Mouse (Mus musculus): ENCODE measurements at regions not wholly inside any gene's neighbourhood (a gene's known extent, or its start where the extent isn't known, plus 50 kb on each side); places are given as distances from the start of the nearest gene placed in this dataset.

GRCm38 (mm10) chr16:84318091-84318490, 196.8 kb upstream of the A730009L09Rik start:
- Histone ChIP-seq H3K36me3 (ENCODE audit: control insufficient read depth, insufficient read depth, low read length, poor library complexity, severe bottlenecking) (no peaks in the 10 kb centered on the region), H3K4me3 (ENCODE audit: insufficient read depth in 1 of 2, low read depth in 1 of 2, low read length in 2 of 2, poor library complexity in 1 of 2, severe bottlenecking in 1 of 2) (no peak overlapping the region), H3K27ac (ENCODE audit: insufficient read depth, low read depth, low read length, poor library complexity, severe bottlenecking) (no peak overlapping the region), H3K4me1 (ENCODE audit: control insufficient read depth in 2 of 2, insufficient read depth in 2 of 2, low read length in 2 of 2, poor library complexity in 1 of 2) (no peaks in the 10 kb centered on the region), H3K9me3 (ENCODE audit: control insufficient read depth, insufficient read depth, low read depth, low read length) (no peaks in the 10 kb centered on the region), H3K9ac (ENCODE audit: insufficient read depth, low read depth, low read length, poor library complexity, severe bottlenecking) (no peak overlapping the region)
- no peak for DNase-seq (ENCODE audit: low read depth, low spot score)
- in situ Hi-C loops (cut with MboI; ENCODE audit: low sequenced_read_pairs in 2 of 2, unreplicated experiment in 2 of 2): no loop called here
- TF ChIP-seq ZNF384 (IDR thresholded peaks at IDR 0.05; ENCODE audit: low read depth, low read length) (no peak), ZC3H11A (IDR thresholded peaks at IDR 0.05; ENCODE audit: borderline replicate concordance, low read depth, low read length) (no peak), HCFC1 (IDR thresholded peaks at IDR 0.05; ENCODE audit: borderline replicate concordance, insufficient read depth, low read length) (no peak), CHD2 (IDR thresholded peaks at IDR 0.05; ENCODE audit: low read depth, low read length) (no peak), MAFK (IDR thresholded peaks at IDR 0.05; ENCODE audit: insufficient read depth, low read depth, low read length) (no peak)

GRCm38 (mm10) chr16:84321569-84321968, 193.4 kb upstream of the A730009L09Rik start:
- no peaks in the 10 kb centered on the region for H3K36me3 ChIP-seq (ENCODE audit: control insufficient read depth, insufficient read depth, low read length, poor library complexity, severe bottlenecking)
- TF ChIP-seq CHD2 (IDR thresholded peaks at IDR 0.05; ENCODE audit: low read depth, low read length) (no peak), HCFC1 (IDR thresholded peaks at IDR 0.05; ENCODE audit: borderline replicate concordance, insufficient read depth, low read length) (no peak), MAFK (IDR thresholded peaks at IDR 0.05; ENCODE audit: insufficient read depth, low read depth, low read length) (no peak)
- no peak overlapping the region for H3K9ac ChIP-seq (ENCODE audit: insufficient read depth, low read depth, low read length, poor library complexity, severe bottlenecking)
- DNase-seq (ENCODE audit: low read depth, low spot score): no peak
- no peak overlapping the region for H3K27ac ChIP-seq (ENCODE audit: insufficient read depth, low read depth, low read length, poor library complexity, severe bottlenecking)
- in situ Hi-C loops (cut with MboI; ENCODE audit: low sequenced_read_pairs in 2 of 2, unreplicated experiment in 2 of 2): no loop called here
- H3K9me3 ChIP-seq (ENCODE audit: control insufficient read depth, insufficient read depth, low read depth, low read length): no peaks in the 10 kb centered on the region
- no peak overlapping the region for H3K4me3 ChIP-seq (ENCODE audit: insufficient read depth in 1 of 2, low read depth in 1 of 2, low read length in 2 of 2, poor library complexity in 1 of 2, severe bottlenecking in 1 of 2)
- no peaks in the 10 kb centered on the region for H3K4me1 ChIP-seq (ENCODE audit: control insufficient read depth in 2 of 2, insufficient read depth in 2 of 2, low read length in 2 of 2, poor library complexity in 1 of 2)

GRCm38 (mm10) chr16:84330293-84330692, 184.6 kb upstream of the A730009L09Rik start:
- Histone ChIP-seq H3K36me3 (ENCODE audit: control insufficient read depth, insufficient read depth, low read length, poor library complexity, severe bottlenecking) (no peaks in the 10 kb centered on the region), H3K9me3 (ENCODE audit: control insufficient read depth, insufficient read depth, low read depth, low read length) (no peaks in the 10 kb centered on the region), H3K9ac (ENCODE audit: insufficient read depth, low read depth, low read length, poor library complexity, severe bottlenecking) (no peak overlapping the region), H3K4me1 (ENCODE audit: control insufficient read depth in 2 of 2, insufficient read depth in 2 of 2, low read length in 2 of 2, poor library complexity in 1 of 2) (no peaks in the 10 kb centered on the region), H3K4me3 (ENCODE audit: insufficient read depth in 1 of 2, low read depth in 1 of 2, low read length in 2 of 2, poor library complexity in 1 of 2, severe bottlenecking in 1 of 2) (no peak overlapping the region), H3K27ac (ENCODE audit: insufficient read depth, low read depth, low read length, poor library complexity, severe bottlenecking) (no peak overlapping the region)
- DNase-seq (ENCODE audit: low read depth, low spot score): no peak
- in situ Hi-C loops (cut with MboI; ENCODE audit: low sequenced_read_pairs in 2 of 2, unreplicated experiment in 2 of 2): no loop called here
- no peak for TF ChIP-seq CHD2 (IDR thresholded peaks at IDR 0.05; ENCODE audit: low read depth, low read length)

DNA sequence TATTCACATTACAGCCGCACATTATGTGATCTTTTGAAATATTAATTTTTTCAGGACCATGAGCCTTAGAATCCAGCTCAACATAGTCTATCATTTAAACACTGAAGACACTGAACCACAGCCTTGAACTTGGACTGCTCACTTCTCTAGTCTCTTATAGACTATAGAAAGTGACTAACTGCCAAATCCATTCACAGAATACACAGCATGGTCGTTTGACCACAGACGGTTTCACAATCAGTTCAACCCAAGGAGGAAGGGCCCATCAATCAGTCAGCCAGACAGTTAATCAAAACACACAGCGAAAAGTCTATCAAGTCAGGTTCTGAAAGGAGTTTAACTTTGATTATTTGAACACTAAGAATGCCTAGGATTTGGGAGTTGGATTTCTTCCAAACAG, 168.8 kb upstream of the A730009L09Rik start:
- H3K4me3 ChIP-seq (ENCODE audit: insufficient read depth in 1 of 2, low read depth in 1 of 2, low read length in 2 of 2, poor library complexity in 1 of 2, severe bottlenecking in 1 of 2): no peak overlapping the region
- in situ Hi-C loops (cut with MboI; ENCODE audit: low sequenced_read_pairs in 2 of 2, unreplicated experiment in 2 of 2): no loop called here
- TF ChIP-seq ZC3H11A (IDR thresholded peaks at IDR 0.05; ENCODE audit: borderline replicate concordance, low read depth, low read length) (no peak), HCFC1 (IDR thresholded peaks at IDR 0.05; ENCODE audit: borderline replicate concordance, insufficient read depth, low read length) (no peak), CHD2 (IDR thresholded peaks at IDR 0.05; ENCODE audit: low read depth, low read length) (no peak), ZNF384 (IDR thresholded peaks at IDR 0.05; ENCODE audit: low read depth, low read length) (no peak), MAFK (IDR thresholded peaks at IDR 0.05; ENCODE audit: insufficient read depth, low read depth, low read length) (no peak)

DNA sequence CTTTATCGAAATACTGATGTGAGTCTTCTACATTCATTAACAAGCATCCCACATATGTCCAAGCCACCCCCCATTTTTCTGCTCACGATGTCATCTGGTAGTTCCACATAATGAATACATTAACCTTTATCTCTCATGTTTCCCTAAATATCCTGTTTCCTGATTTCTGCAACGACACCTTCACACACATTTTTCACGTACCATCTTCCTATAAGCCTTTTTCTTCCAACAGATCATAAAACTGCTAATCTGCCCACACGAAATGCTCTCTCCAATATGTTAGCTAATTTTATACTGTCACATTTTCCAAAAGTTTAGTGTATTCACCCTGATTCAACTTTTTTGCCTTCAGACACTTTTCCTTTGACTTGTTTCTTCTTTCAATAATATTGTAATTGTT, 159.8 kb upstream of the A730009L09Rik start:
- Histone ChIP-seq H3K4me1 (ENCODE audit: control insufficient read depth in 2 of 2, insufficient read depth in 2 of 2, low read length in 2 of 2, poor library complexity in 1 of 2) (no peaks in the 10 kb centered on the region), H3K4me3 (ENCODE audit: insufficient read depth in 1 of 2, low read depth in 1 of 2, low read length in 2 of 2, poor library complexity in 1 of 2, severe bottlenecking in 1 of 2) (no peak overlapping the region), H3K36me3 (ENCODE audit: control insufficient read depth, insufficient read depth, low read length, poor library complexity, severe bottlenecking) (no peaks in the 10 kb centered on the region), H3K9ac (ENCODE audit: insufficient read depth, low read depth, low read length, poor library complexity, severe bottlenecking) (no peak overlapping the region), H3K27ac (ENCODE audit: insufficient read depth, low read depth, low read length, poor library complexity, severe bottlenecking) (no peak overlapping the region), H3K9me3 (ENCODE audit: control insufficient read depth, insufficient read depth, low read depth, low read length) (no peaks in the 10 kb centered on the region)
- DNase-seq (ENCODE audit: low read depth, low spot score): no peak
- in situ Hi-C loops (cut with MboI; ENCODE audit: low sequenced_read_pairs in 2 of 2, unreplicated experiment in 2 of 2): no loop called here
- TF ChIP-seq MAFK (IDR thresholded peaks at IDR 0.05; ENCODE audit: insufficient read depth, low read depth, low read length) (no peak), ZC3H11A (IDR thresholded peaks at IDR 0.05; ENCODE audit: borderline replicate concordance, low read depth, low read length) (no peak), CHD2 (IDR thresholded peaks at IDR 0.05; ENCODE audit: low read depth, low read length) (no peak), HCFC1 (IDR thresholded peaks at IDR 0.05; ENCODE audit: borderline replicate concordance, insufficient read depth, low read length) (no peak)

More for the DNA sequence above, 168.8 kb upstream of the A730009L09Rik start:
- Histone ChIP-seq H3K4me1 (ENCODE audit: control insufficient read depth in 2 of 2, insufficient read depth in 2 of 2, low read length in 2 of 2, poor library complexity in 1 of 2) (no peaks in the 10 kb centered on the region), H3K27ac (ENCODE audit: insufficient read depth, low read depth, low read length, poor library complexity, severe bottlenecking) (no peak overlapping the region), H3K9me3 (ENCODE audit: control insufficient read depth, insufficient read depth, low read depth, low read length) (no peaks in the 10 kb centered on the region), H3K9ac (ENCODE audit: insufficient read depth, low read depth, low read length, poor library complexity, severe bottlenecking) (no peak overlapping the region), H3K36me3 (ENCODE audit: control insufficient read depth, insufficient read depth, low read length, poor library complexity, severe bottlenecking) (no peaks in the 10 kb centered on the region)
- no peak for DNase-seq (ENCODE audit: low read depth, low spot score)
